Mouse (Mus musculus) E14TG2a.4 (cell line): ENCODE data around the gene Dnajc24.

Experiments used
- H3K27me3 ChIP-seq: 2 replicates; pipeline ENCODE4 v1.6.1; 2014; ENCODE audit warnings: low read length, control low read depth; ENCODE audit not compliant: insufficient read depth
- H3K36me3 ChIP-seq: 2 replicates; pipeline ENCODE4 v1.6.1; 2014; ENCODE audit warnings: low read length, control low read depth; ENCODE audit not compliant: insufficient read depth
- H3K4me1 ChIP-seq: replicated peaks from 2 replicates; pipeline ENCODE4 v1.6.1; 2014; ENCODE audit warnings: low read depth, low read length, control low read depth
- H3K4me3 ChIP-seq: replicated peaks from 2 replicates; pipeline ENCODE4 v1.5.1; 2014; ENCODE audit warnings: mild to moderate bottlenecking, low read length
- H3K9me3 ChIP-seq: 2 replicates; pipeline ENCODE4 v1.6.1; 2014; ENCODE audit warnings: low read length, control low read depth
- CTCF ChIP-seq: conservative IDR thresholded peaks from 2 replicates; pipeline ENCODE4 v1.5.1; 2014; ENCODE audit warnings: low read length
- NANOG ChIP-seq: IDR thresholded peaks from 2 replicates; pipeline ENCODE4 v1.6.1; 2014; ENCODE audit warnings: borderline replicate concordance, low read length, mixed read lengths
- POU5F1 ChIP-seq: IDR thresholded peaks from 2 replicates; pipeline ENCODE4 v1.6.1; 2014; ENCODE audit warnings: low read length, borderline replicate concordance

Gene Dnajc24

GRCm38 (mm10) chr2:105987131-105987530 is 16.2 kb downstream of the Dnajc24 start:
- H3K9me3 ChIP-seq = no peaks in the 10 kb centered on the region
- TF ChIP-seq CTCF (no peak), POU5F1 (no peak), NANOG (no peak)
- H3K4me3 ChIP-seq = no peak overlapping the region
- H3K27me3 ChIP-seq = no peaks in the 10 kb centered on the region
- H3K36me3 ChIP-seq = no peaks in the 10 kb centered on the region
- H3K4me1 ChIP-seq = peaks cover 14% of the 10 kb centered on the region

DNA sequence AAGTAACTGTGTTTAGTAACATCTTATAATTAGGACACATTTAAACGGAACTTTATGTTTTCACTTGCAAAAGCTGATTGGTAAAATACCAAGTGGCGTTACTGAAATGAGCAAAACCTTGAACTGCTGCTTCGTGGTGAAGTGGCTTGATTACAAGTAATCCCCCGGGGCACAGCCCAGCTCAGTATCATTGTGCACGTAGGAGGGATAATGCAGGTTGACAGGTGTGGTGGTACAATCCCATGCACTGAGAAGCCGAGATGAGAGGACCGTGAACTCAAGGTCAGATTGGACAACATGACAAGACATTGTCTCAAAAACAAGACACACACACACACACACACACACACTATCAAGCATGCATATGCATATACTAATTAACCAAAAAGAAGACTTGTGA is 18.1 kb downstream of the Dnajc24 start:
- Histone ChIP-seq H3K27me3 (no peaks in the 10 kb centered on the region), H3K36me3 (peaks cover 2% of the 10 kb centered on the region; the same call in 1 of the 2 replicates), H3K9me3 (no peaks in the 10 kb centered on the region), H3K4me3 (no peak overlapping the region), H3K4me1 (peaks cover 14% of the 10 kb centered on the region)
- TF ChIP-seq CTCF (no peak), POU5F1 (no peak), NANOG (no peak)

- Histone ChIP-seq H3K4me1 (peaks cover 40% of the 10 kb centered on the region), H3K9me3 (no peaks in the 10 kb centered on the region), H3K36me3 (peaks cover 7% of the 10 kb centered on the region; the same call in 1 of the 2 replicates), H3K4me3 (no peak overlapping the region), H3K27me3 (no peaks in the 10 kb centered on the region)
- TF ChIP-seq CTCF (no peak), NANOG (no peak), POU5F1 (no peak)
Observed at GRCm38 (mm10) chr2:105978065-105978464, 25.3 kb downstream of the Dnajc24 start.

DNA sequence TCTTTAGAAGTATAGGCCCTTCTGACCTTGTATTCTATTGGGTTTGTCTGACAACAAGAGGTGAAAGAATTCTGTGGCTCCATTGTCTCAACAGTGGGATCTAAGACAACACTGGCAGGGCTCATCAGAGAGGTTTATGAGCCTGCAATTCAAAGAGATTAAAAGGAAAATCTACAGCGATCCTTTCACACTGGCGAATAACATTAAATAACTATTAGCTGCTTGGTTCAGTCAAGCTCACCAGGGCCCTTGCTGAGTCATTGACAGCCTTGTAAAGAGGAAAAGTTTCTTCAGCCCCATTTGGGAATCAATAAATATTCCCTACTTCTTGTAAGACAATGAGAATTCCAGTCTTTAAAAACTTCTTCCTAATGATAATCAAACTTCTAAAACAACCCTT is 29.4 kb downstream of the Dnajc24 start:
- Histone ChIP-seq H3K27me3 (no peaks in the 10 kb centered on the region), H3K4me1 (peaks cover 49% of the 10 kb centered on the region), H3K4me3 (no peak overlapping the region), H3K36me3 (peaks cover 9% of the 10 kb centered on the region; the same call in 1 of the 2 replicates), H3K9me3 (no peaks in the 10 kb centered on the region)
- no peak for TF ChIP-seq NANOG
- TF ChIP-seq CTCF = no peak
- TF ChIP-seq POU5F1 = no peak

DNA sequence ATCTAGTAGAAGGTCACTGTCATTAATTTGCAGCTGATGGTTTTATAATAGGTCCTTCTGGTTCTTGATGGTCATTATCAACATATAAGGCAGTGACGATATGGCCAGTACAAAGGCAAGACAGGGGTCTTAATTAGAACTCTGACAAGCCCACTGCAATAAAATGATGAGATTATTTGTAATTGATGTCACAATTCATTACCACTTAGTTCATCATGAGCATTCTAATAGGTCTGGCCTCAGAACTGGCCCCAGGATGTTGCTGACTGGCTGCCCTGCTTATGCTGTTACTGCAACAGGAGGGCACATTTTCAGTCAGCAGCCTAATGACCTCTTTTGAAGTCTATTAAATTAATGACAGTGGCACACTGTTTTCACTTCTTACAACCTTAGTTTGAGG is 39.9 kb downstream of the Dnajc24 start:
- Histone ChIP-seq H3K27me3 (no peaks in the 10 kb centered on the region), H3K9me3 (no peaks in the 10 kb centered on the region), H3K4me3 (no peak overlapping the region), H3K4me1 (no peaks in the 10 kb centered on the region), H3K36me3 (peaks cover 28% of the 10 kb centered on the region)
- TF ChIP-seq POU5F1 (no peak), CTCF (no peak), NANOG (no peak)

- H3K27me3 ChIP-seq = no peaks in the 10 kb centered on the region
- H3K4me3 ChIP-seq = no peak overlapping the region
- H3K9me3 ChIP-seq = no peaks in the 10 kb centered on the region
- TF ChIP-seq NANOG = no peak
- TF ChIP-seq CTCF = no peak
- TF ChIP-seq POU5F1 = no peak
- H3K4me1 ChIP-seq = peaks cover 3% of the 10 kb centered on the region; the same call in 1 of the 2 replicates
- H3K36me3 ChIP-seq = 0 out of 2 replicates have a peak, but pooled peaks cover 8% of the 10 kb centered on the region
Observed at GRCm38 (mm10) chr2:105953862-105954261, 49.5 kb downstream of the Dnajc24 start.

GRCm38 (mm10) chr2:105951350-105951940 is 51.9 kb downstream of the Dnajc24 start:
- no peaks in the 10 kb centered on the region for H3K36me3 ChIP-seq
- no peaks in the 10 kb centered on the region for H3K27me3 ChIP-seq
- H3K4me3 ChIP-seq = no peak overlapping the region
- H3K4me1 ChIP-seq = peaks cover 4% of the 10 kb centered on the region; the same call in 1 of the 2 replicates
- no peaks in the 10 kb centered on the region for H3K9me3 ChIP-seq
- TF ChIP-seq CTCF = no peak
- no peak for TF ChIP-seq NANOG
- no peak for TF ChIP-seq POU5F1

- no peaks in the 10 kb centered on the region for H3K9me3 ChIP-seq
- H3K4me1 ChIP-seq = peaks cover 4% of the 10 kb centered on the region; the same call in 1 of the 2 replicates
- TF ChIP-seq POU5F1 = no peak
- no peak for TF ChIP-seq CTCF
- TF ChIP-seq NANOG = no peak
- H3K4me3 ChIP-seq = no peak overlapping the region
- H3K27me3 ChIP-seq = no peaks in the 10 kb centered on the region
- no peaks in the 10 kb centered on the region for H3K36me3 ChIP-seq
Observed at GRCm38 (mm10) chr2:105950131-105950530, 53.2 kb downstream of the Dnajc24 start.
